9 mouse cellular contexts compared by ENCODE assay signal in the genomic region with DNA sequence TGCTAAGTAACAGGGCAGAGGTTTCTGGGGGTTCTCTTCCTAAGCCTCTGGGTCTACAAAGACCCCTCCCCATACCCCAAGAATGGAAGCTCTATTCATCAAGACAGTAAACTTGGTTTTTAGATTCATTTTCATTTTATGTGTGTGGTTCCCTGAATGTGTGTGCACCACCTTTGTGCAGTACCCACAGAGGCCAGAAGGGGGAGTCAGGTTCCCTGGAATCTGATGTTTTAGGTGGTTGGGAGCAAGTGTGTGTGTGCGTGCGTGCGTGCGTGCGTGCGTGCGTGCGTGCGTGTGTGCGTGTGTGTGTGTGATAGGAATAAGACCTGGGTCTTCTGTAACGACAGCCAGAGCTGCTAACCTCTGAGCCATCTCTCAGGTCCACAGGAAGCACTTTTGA. TPM values are rescaled to one million over a fixed set of nuclear protein-coding genes. Genes with fewer than 3 reads are reported as not detected.
DNase-seq lines count a peak whose midpoint lies in the region; ATAC-seq and TF ChIP-seq lines count a peak whose summit lies in the region.
"Had no signal": no experiment of that assay in that cellular context is flagged by ENCODE, and none has a peak within 500 bp of the region (broad histone marks: within the 10 kb centered on the region; RNA-seq: fewer than 3 reads in every experiment).

No protein-coding gene starts in this region.

- ATAC-seq in liver, embryonic 12.5 days: no peak
- 0 out of 2 replicates have a peak, but pooled peaks have one; percentile 40 for ATAC-seq in monocyte, adult 5-6 weeks (replicated peaks; ENCODE audit: insufficient number of reproducible peaks, low FRiP score, low TSS enrichment, poor library complexity, severe bottlenecking)

- no peak overlapping the region for H3K9ac ChIP-seq in liver, adult 2 months (ENCODE audit: low read depth, low read length)
- H3K9ac ChIP-seq in liver, embryonic 12.5 days: no peak overlapping the region

- TF ChIP-seq POLR2A in cerebellum, adult 2 months (IDR thresholded peaks at IDR 0.05; ENCODE audit: borderline replicate concordance, insufficient read depth, low read length): no peak
- no peak for TF ChIP-seq POLR2A in liver, adult 2 months (IDR thresholded peaks at IDR 0.05; ENCODE audit: extremely low read depth, insufficient read depth, low read length)

- no peak overlapping the region for H3K27ac ChIP-seq in cerebellum, adult 2 months (ENCODE audit: insufficient read depth, low read length)
- H3K27ac ChIP-seq in liver, adult 2 months (replicated peaks; ENCODE audit: insufficient read depth, low read depth, low read length): no peak overlapping the region
- no peak overlapping the region for H3K27ac ChIP-seq in liver, embryonic 12.5 days

- H3K9me3 ChIP-seq in liver, embryonic 12.5 days (replicated peaks): 0 out of 2 replicates have a peak, but pooled peaks cover 5% of the 10 kb centered on the region

- no peaks in the 10 kb centered on the region for H3K79me2 ChIP-seq in liver, adult 2 months (ENCODE audit: control insufficient read depth, insufficient read depth, low read length)

- no peak overlapping the region for H3K4me2 ChIP-seq in liver, embryonic 12.5 days

- H3K36me3 ChIP-seq in liver, adult 2 months (ENCODE audit: control insufficient read depth, insufficient read depth, low read length): no peaks in the 10 kb centered on the region
- no peaks in the 10 kb centered on the region for H3K36me3 ChIP-seq in liver, embryonic 12.5 days

- WGBS in cerebellum, adult 2 months: 92% methylated on average over 11 of the region's 11 CpGs
- 96% methylated on average over 11 of the region's 11 CpGs for WGBS in liver, adult 2 months
- WGBS in liver, embryonic 12.5 days (ENCODE audit: insufficient replicate concordance): 83% methylated on average over 11 of the region's 11 CpGs

- no peak overlapping the region for H3K4me3 ChIP-seq in cerebellum, adult 2 months (replicated peaks; ENCODE audit: insufficient read depth, low read depth, low read length)
- H3K4me3 ChIP-seq in liver, adult 2 months (ENCODE audit: insufficient read depth, low read depth, low read length): no peak overlapping the region
- H3K4me3 ChIP-seq in liver, embryonic 12.5 days: no peak overlapping the region

- no peak for DNase-seq in cerebellum, adult 2 months
- no peak for DNase-seq in cerebellum, adult 9-11 months
- DNase-seq in liver, adult 2 months (ENCODE audit: extremely low read depth, low read depth, low spot score): no peak
- peak; percentile 91 for DNase-seq in ZHBTc4 (ENCODE audit: low read depth, low spot score)
- no peak for DNase-seq in cerebellum, adult 9-10 months
- no peak for DNase-seq in adrenal gland, adult 18-20 months (ENCODE audit: low spot score in 2 of 2)
- DNase-seq: cerebellum, adult 11-12 months had no signal

- no peaks in the 10 kb centered on the region for H3K27me3 ChIP-seq in cerebellum, adult 2 months (ENCODE audit: control insufficient read depth, insufficient read depth, low read length)
- no peaks in the 10 kb centered on the region for H3K27me3 ChIP-seq in liver, adult 2 months (ENCODE audit: control insufficient read depth, insufficient read depth, low read length)
- peaks cover 11% of the 10 kb centered on the region; the same call in 1 of the 2 replicates for H3K27me3 ChIP-seq in liver, embryonic 12.5 days (replicated peaks)

- 0 out of 2 replicates have a peak, but pooled peaks have one; percentile 15 for TF ChIP-seq CTCF in cerebellum, adult 2 months (IDR thresholded peaks at IDR 0.05; ENCODE audit: borderline replicate concordance, insufficient read depth, low read depth, low read length)
- TF ChIP-seq CTCF in liver, adult 2 months (IDR thresholded peaks at IDR 0.05; ENCODE audit: low read depth, low read length): peak; percentile 38; the same call in 1 of the 2 replicates

- H3K4me1 ChIP-seq in cerebellum, adult 2 months (ENCODE audit: control insufficient read depth, insufficient read depth, low read length): no peaks in the 10 kb centered on the region
- no peaks in the 10 kb centered on the region for H3K4me1 ChIP-seq in liver, adult 2 months (ENCODE audit: control insufficient read depth, insufficient read depth, low read length)
- H3K4me1 ChIP-seq in liver, embryonic 12.5 days: no peaks in the 10 kb centered on the region

RNA-seq across cellular contexts. Expression of a gene that starts 14.2 kb away (rescaled TPM):
- polyA plus RNA-seq in cerebellum, adult 2 months (2012; rRNA removed): 212 and 218 TPM in 2 replicates
- total RNA-seq in liver, adult 2 months (2014; rRNA removed): 45.2 and 55.5 TPM in 2 replicates
- polyA plus RNA-seq in liver, adult 2 months (2012; rRNA removed): 26.3 and 29.7 TPM in 2 replicates
- 401 and 406 TPM in 2 replicates for polyA plus RNA-seq in liver, embryonic 12.5 days (2016; fragmentation: Nextera tagmentation; extraction: Ambion mirVana)
- total RNA-seq in monocyte, adult 5-6 weeks (2017): 102 to 135 TPM (median 117 TPM) in 3 replicates
- 100 to 1,000 TPM; 380 to 443 TPM for total RNA-seq in adrenal gland, adult 18-20 months (2021)

RNA-seq across cellular contexts. Expression of a gene that starts 47.5 kb away (rescaled TPM):
- polyA plus RNA-seq in cerebellum, adult 2 months (2012; rRNA removed): 199 and 220 TPM in 2 replicates
- 51.4 and 58.5 TPM in 2 replicates for total RNA-seq in liver, adult 2 months (2014; rRNA removed)
- 52.6 and 56.4 TPM in 2 replicates for polyA plus RNA-seq in liver, adult 2 months (2012; rRNA removed)
- polyA plus RNA-seq in liver, embryonic 12.5 days (2016; fragmentation: Nextera tagmentation; extraction: Ambion mirVana): 208 and 209 TPM in 2 replicates
- 302 to 348 TPM (median 323 TPM) in 3 replicates for total RNA-seq in monocyte, adult 5-6 weeks (2017)
- total RNA-seq in adrenal gland, adult 18-20 months (2021): 100 to 1,000 TPM; 351 to 362 TPM

RNA-seq across cellular contexts. Expression of a gene that starts 52.4 kb away (rescaled TPM):
- 55.0 and 63.1 TPM in 2 replicates for polyA plus RNA-seq in cerebellum, adult 2 months (2012; rRNA removed)
- 0.37 and 1.7 TPM in 2 replicates for total RNA-seq in liver, adult 2 months (2014; rRNA removed)
- polyA plus RNA-seq in liver, adult 2 months (2012; rRNA removed): 1.1 and 1.3 TPM in 2 replicates
- polyA plus RNA-seq in liver, embryonic 12.5 days (2016; fragmentation: Nextera tagmentation; extraction: Ambion mirVana): 2.1 and 2.5 TPM in 2 replicates
- total RNA-seq in monocyte, adult 5-6 weeks (2017): 0.32 TPM in 1 of 3 replicates, not detected in the others
- 10 to 100 TPM; 47.8 to 57.5 TPM for total RNA-seq in adrenal gland, adult 18-20 months (2021)

Comparison
In these comparisons a context has a peak if more than half of its experiments do, and no peak if none do; other contexts are left out.
1. RNA of a gene that starts 52.4 kb away (total RNA-seq): 47.8 to 57.5 TPM in adrenal gland, adult 18-20 months; 0.37 to 1.7 TPM in liver, adult 2 months and 0.32 TPM in monocyte, adult 5-6 weeks; every median in the first group is over 10 times any median in the second.